Mouse (Mus musculus) Muller cell, postnatal 12 days (primary cell): Measurements from ENCODE around the gene Nipa2.
"Not testable (repeated sequence)": the region's sequence is repeated elsewhere in the genome, so short reads cannot be mapped to it uniquely, and the experiment has no call there.

Experiments used
- DNase-seq: peaks from one replicate; pipeline ENCODE4 v3.0.0-alpha.2; 2015; ENCODE audit errors: inconsistent ontology term

The Nipa2 gene

GRCm38 (mm10) chr7:55938341-55938740 lies 23.9 kb downstream of the Nipa2 start:
- no peak for DNase-seq

GRCm38 (mm10) chr7:55935025-55935424 lies 27.3 kb downstream of the Nipa2 start:
- DNase-seq: no peak

- no peak for DNase-seq
Observed at GRCm38 (mm10) chr7:55928649-55929048, 33.6 kb downstream of the Nipa2 start.

GRCm38 (mm10) chr7:55927262-55927661 lies 35.0 kb downstream of the Nipa2 start:
- no peak for DNase-seq

DNA sequence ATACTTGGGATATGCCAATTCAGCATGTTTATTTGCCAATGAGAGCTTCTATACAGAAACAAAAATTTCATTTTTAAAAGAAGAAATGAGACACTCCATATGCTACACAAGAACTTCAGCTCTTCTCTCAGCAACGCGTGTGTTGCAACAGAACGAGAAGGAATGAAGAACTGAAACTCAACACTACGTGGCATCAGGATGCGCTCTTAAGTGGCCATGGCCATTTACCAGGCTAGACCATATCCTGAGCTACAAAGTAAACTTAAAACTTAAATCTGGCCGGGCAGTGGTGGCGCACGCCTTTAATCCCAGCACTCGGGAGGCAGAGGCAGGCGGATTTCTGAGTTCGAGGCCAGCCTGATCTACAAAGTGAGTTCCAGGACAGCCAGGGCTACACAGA lies 43.9 kb downstream of the Nipa2 start:
- not testable (repeated sequence) for DNase-seq

- DNase-seq: no peak
Observed at GRCm38 (mm10) chr7:55912118-55912517, 50.2 kb downstream of the Nipa2 start.

DNA sequence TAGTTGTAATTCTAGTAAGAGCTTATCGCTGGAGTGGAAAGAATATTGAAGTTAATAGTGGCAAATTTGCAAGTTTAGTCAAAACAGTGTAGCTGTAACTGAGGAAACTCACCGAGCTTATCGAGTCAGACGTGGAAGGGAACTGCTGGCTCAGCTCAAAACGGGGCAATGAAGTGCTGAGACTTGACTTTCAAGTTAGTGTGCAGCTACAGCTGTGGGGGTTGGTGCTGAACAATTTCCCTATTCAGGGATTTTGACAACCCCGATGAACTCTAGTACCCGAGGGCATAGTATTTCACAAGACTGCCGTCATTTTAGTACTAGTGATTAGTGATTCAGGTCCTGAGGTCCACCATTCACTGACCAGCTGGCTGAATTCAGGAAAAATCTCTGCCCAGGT lies 50.9 kb downstream of the Nipa2 start:
- DNase-seq: no peak

- no peak for DNase-seq
Observed at GRCm38 (mm10) chr7:55910356-55910755, 51.9 kb downstream of the Nipa2 start.

- DNase-seq: no peak
Observed at GRCm38 (mm10) chr7:55909519-55909918, 52.8 kb downstream of the Nipa2 start.

DNA sequence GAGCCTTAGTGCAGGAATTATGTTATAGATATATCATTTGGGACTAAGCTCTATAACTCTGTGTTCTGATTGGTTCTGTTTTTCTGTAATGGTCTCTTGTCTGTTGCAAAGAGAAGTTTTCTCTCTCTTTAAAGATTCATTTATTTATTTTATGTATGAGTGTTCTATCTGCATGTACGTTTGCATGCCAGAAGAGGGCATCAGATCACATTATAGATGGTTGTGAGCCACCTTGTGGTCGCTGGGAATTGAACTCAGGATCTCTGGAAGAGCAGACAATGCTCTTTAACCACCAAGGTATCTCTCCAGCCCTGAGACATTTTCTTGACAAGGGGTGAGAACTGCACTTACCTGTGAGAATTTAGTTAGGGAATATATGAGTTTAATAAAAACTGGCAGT lies 56.8 kb downstream of the Nipa2 start:
- no peak for DNase-seq

GRCm38 (mm10) chr7:55903766-55904165 lies 58.5 kb downstream of the Nipa2 start:
- no peak for DNase-seq

DNA sequence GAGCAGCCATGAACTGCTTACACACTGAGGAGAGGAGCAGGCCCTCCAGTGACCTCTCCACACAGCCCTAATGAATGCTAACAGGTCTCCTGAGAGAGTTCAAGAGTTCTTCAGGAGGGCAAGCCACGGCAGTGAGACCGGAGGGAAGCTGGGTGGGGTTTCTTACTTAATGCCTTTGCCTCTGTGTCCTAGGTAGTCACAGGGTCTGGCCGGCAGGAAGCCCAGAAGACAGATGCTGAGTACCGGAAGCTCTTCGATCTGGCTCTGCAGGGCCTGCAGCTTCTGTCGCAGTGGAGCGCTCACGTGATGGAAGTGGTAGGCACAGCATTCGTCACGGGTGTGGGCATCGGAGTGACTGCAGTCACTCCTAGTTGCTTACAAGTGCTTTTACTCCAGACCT lies 70.5 kb downstream of the Nipa2 start:
- no peak for DNase-seq

DNA sequence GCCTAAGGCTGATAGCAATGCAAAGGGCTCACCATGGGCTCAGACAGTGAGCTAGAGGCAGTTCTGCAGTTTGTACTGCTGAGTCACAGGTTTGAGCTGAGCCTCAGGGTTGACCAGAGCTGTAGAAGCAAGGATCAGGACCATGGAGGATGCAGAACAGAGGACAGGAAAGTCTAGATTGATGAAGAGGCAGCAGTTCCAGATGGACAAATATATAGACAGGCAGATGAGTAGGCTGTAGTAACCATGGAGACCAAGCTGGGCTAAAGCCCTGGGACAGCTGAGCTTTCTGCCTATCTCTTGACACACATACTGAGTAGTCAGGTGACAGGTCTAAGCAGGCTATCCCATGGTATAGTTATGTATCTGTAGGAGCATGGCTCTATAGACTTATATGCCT lies 71.5 kb downstream of the Nipa2 start:
- DNase-seq: no peak

DNA sequence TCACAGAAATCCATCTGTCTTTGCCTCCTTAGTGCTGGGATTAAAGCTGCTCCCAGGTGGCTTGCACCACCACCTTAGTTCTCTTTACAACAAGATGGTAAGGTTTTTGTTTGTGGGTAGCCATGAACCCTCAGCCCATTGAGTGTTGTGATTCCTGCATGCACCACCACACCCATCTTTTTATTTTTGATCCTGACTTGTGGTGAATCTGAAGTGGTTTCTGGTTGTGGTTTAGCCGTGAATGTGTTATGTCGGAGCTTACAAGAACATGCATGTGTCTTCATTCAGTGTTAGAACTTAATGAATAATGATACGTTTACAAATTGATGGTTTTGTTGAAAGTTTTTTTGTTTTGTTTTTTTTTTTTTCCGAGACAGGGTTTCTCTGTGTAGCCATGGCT lies 72.3 kb downstream of the Nipa2 start:
- no peak for DNase-seq

- DNase-seq: no peak
Observed at GRCm38 (mm10) chr7:55888603-55889002, 73.7 kb downstream of the Nipa2 start.
